ENCODE assay signal across 8 mouse cellular contexts in genomic region chr9:25148767-25149166, GRCm38 (mm10). TPM values are rescaled to one million over a fixed set of nuclear protein-coding genes. Genes with fewer than 3 reads are reported as not detected.
A peak's percentile ranks its signal among the peaks of the same experiment; 100 is the strongest.
DNase-seq lines count a peak whose midpoint lies in the region; ATAC-seq and TF ChIP-seq lines count a peak whose summit lies in the region.
"Had no signal": no experiment of that assay in that cellular context is flagged by ENCODE, and none has a peak within 500 bp of the region (broad histone marks: within the 10 kb centered on the region; RNA-seq: fewer than 3 reads in every experiment).

No protein-coding gene starts in this region.

- peak overlapping the region; percentile 8; the same call in 1 of the 2 replicates for H3K4me3 ChIP-seq in lung, postnatal 0 days (ENCODE audit: low read depth, low read length)
- no peak overlapping the region for H3K4me3 ChIP-seq in limb, embryonic 15.5 days
- H3K4me3 ChIP-seq in stomach, embryonic 14.5 days (ENCODE audit: low read depth, low read length), result no peak overlapping the region; the same call in 1 of the 2 replicates

- no peak for DNase-seq in lung, postnatal 0 days (ENCODE audit: low spot score)
- DNase-seq in lung, postnatal 10 days, result no peak
- no peak for DNase-seq in kidney, postnatal 25 days

- no peaks in the 10 kb centered on the region for H3K9me3 ChIP-seq in lung, postnatal 0 days (ENCODE audit: low read length)
- no peaks in the 10 kb centered on the region for H3K9me3 ChIP-seq in limb, embryonic 15.5 days
- H3K9me3 ChIP-seq in stomach, embryonic 14.5 days (ENCODE audit: control insufficient read depth, low read depth, low read length), result no peaks in the 10 kb centered on the region

- H3K4me1 ChIP-seq in lung, postnatal 0 days (ENCODE audit: insufficient read depth, low read depth, low read length), result peaks cover 4% of the 10 kb centered on the region; the same call in 1 of the 2 replicates
- peaks cover 21% of the 10 kb centered on the region for H3K4me1 ChIP-seq in limb, embryonic 15.5 days
- peaks cover 14% of the 10 kb centered on the region; the same call in 1 of the 2 replicates for H3K4me1 ChIP-seq in stomach, embryonic 14.5 days (ENCODE audit: control insufficient read depth, insufficient read depth, low read length)

- TF ChIP-seq EP300 in lung, postnatal 0 days (IDR thresholded peaks at IDR 0.05), result no peak

- peak overlapping the region; percentile 44 for H3K4me2 ChIP-seq in lung, postnatal 0 days (replicated peaks; ENCODE audit: low read depth, low read length)
- 0 out of 2 replicates have a peak overlapping the region, but pooled peaks have one; percentile 12 for H3K4me2 ChIP-seq in limb, embryonic 15.5 days
- H3K4me2 ChIP-seq in stomach, embryonic 14.5 days (replicated peaks; ENCODE audit: low read depth, low read length), result peak overlapping the region; percentile 37

- H3K27me3 ChIP-seq in lung, postnatal 0 days (replicated peaks; ENCODE audit: insufficient read depth, low read length), result no peaks in the 10 kb centered on the region
- no peaks in the 10 kb centered on the region for H3K27me3 ChIP-seq in limb, embryonic 15.5 days
- H3K27me3 ChIP-seq in stomach, embryonic 14.5 days (ENCODE audit: control insufficient read depth, insufficient read depth, low read length), result no peaks in the 10 kb centered on the region

- no peak overlapping the region for H3K9ac ChIP-seq in lung, postnatal 0 days (replicated peaks; ENCODE audit: low read depth)
- H3K9ac ChIP-seq in limb, embryonic 15.5 days, result no peak overlapping the region
- no peak overlapping the region for H3K9ac ChIP-seq in stomach, embryonic 14.5 days (replicated peaks; ENCODE audit: low read depth, low read length)

- no peak for ATAC-seq in lung, postnatal 0 days
- ATAC-seq in erythroid progenitor cell, adult 5-6 weeks (replicated peaks; ENCODE audit: low FRiP score, poor library complexity, severe bottlenecking), result peak; percentile 60
- no peak for ATAC-seq in limb, embryonic 15.5 days (ENCODE audit: insufficient number of reproducible peaks, low FRiP score, low TSS enrichment, low read depth)
- ATAC-seq in stomach, embryonic 14.5 days (ENCODE audit: insufficient number of reproducible peaks, insufficient read depth, low FRiP score, low read depth), result no peak
- no peak for ATAC-seq in frontal cortex, adult (ENCODE audit: low TSS enrichment)

- no peaks in the 10 kb centered on the region for H3K36me3 ChIP-seq in lung, postnatal 0 days (ENCODE audit: insufficient read depth, low read length)
- no peaks in the 10 kb centered on the region for H3K36me3 ChIP-seq in limb, embryonic 15.5 days
- no peaks in the 10 kb centered on the region; the same call in 1 of the 2 replicates for H3K36me3 ChIP-seq in stomach, embryonic 14.5 days (ENCODE audit: control insufficient read depth, insufficient read depth, low read length)

- H3K27ac ChIP-seq in lung, postnatal 0 days (ENCODE audit: low read length), result no peak overlapping the region
- no peak overlapping the region for H3K27ac ChIP-seq in limb, embryonic 15.5 days
- H3K27ac ChIP-seq in stomach, embryonic 14.5 days (ENCODE audit: low read length), result no peak overlapping the region

- no peak for TF ChIP-seq CTCF in lung, postnatal 0 days (IDR thresholded peaks at IDR 0.05)

RNA-seq across cellular contexts. Expression of gene Herpud2, which starts 2.9 kb away (rescaled TPM):
- polyA plus RNA-seq in lung, postnatal 0 days (2015; fragmentation: Nextera tagmentation; extraction: Ambion mirVana), result 36.2 and 39.3 TPM in 2 replicates
- 27.0 and 38.6 TPM in 2 replicates for total RNA-seq in erythroid progenitor cell, adult 5-6 weeks (2015; ENCODE audit: low replicate concordance)
- total RNA-seq in erythroid progenitor cell, adult 5-6 weeks (2017; ENCODE audit: low replicate concordance), result 22.3 and 26.6 TPM in 2 replicates
- 30.6 and 34.3 TPM in 2 replicates for polyA plus RNA-seq in limb, embryonic 15.5 days (2015; fragmentation: Nextera tagmentation; extraction: Ambion mirVana)
- 32.4 and 34.2 TPM in 2 replicates for polyA plus RNA-seq in stomach, embryonic 14.5 days (2014; fragmentation: Nextera tagmentation; extraction: Ambion mirVana)

RNA-seq across cellular contexts. Expression of gene Gm10181, which starts 59.5 kb away (rescaled TPM):
- polyA plus RNA-seq in lung, postnatal 0 days (2015; fragmentation: Nextera tagmentation; extraction: Ambion mirVana), result not detected in 2 replicates
- not detected in 2 replicates for total RNA-seq in erythroid progenitor cell, adult 5-6 weeks (2015; ENCODE audit: low replicate concordance)
- not detected in 2 replicates for total RNA-seq in erythroid progenitor cell, adult 5-6 weeks (2017; ENCODE audit: low replicate concordance)
- polyA plus RNA-seq in limb, embryonic 15.5 days (2015; fragmentation: Nextera tagmentation; extraction: Ambion mirVana), result not detected in 2 replicates
- not detected in 2 replicates for polyA plus RNA-seq in stomach, embryonic 14.5 days (2014; fragmentation: Nextera tagmentation; extraction: Ambion mirVana)
- polyA plus RNA-seq: gonadal fat pad, adult 2 months had no signal
